Mouse (Mus musculus) left cerebral cortex, adult 11 months (tissue): Measurements from ENCODE around the gene Ralgps1.

Experiments
- DNase-seq: peaks from one replicate; pipeline ENCODE4 v3.0.0; 2022; ENCODE audit warnings: low spot score

The Ralgps1 gene

DNA sequence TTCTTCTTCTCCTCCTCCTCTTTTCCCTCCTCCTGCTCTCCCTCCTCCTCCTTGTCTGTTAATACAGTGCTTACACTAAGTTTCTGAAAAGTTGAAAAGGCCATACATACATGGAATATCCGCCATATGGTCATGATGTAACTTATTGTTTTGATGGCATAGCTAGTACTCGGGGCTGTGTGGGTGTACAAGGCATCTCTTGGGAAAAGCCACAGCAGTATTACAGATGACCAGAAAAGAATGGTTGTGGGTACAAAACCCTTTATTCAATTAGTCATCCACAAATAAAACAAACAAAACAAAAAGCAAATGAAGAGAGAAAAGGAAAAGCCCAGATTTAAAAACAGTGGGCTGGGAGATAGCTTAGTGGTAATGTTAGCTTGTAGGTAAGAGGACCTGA lies 90.8 kb downstream of the Ralgps1 start:
- no peak for DNase-seq

DNA sequence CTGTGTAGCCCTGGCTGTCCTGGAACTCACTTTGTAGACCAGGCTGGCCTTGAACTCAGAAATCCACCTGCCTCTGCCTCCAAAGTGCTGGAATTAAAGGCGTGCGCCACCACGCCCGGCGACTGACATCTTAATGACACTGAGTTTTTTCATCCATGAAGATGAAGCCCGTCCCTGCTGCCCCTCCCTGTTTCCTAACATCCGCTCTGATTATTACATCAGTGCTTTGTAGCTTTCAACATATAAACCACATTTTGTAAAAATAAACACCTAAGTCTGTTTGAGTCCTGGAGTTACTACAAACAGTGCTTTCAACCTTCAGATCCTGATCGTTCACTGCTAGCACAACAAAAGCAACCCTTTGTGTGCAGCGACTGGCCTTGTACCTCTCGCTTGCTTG lies 91.5 kb downstream of the Ralgps1 start:
- DNase-seq = no peak

DNA sequence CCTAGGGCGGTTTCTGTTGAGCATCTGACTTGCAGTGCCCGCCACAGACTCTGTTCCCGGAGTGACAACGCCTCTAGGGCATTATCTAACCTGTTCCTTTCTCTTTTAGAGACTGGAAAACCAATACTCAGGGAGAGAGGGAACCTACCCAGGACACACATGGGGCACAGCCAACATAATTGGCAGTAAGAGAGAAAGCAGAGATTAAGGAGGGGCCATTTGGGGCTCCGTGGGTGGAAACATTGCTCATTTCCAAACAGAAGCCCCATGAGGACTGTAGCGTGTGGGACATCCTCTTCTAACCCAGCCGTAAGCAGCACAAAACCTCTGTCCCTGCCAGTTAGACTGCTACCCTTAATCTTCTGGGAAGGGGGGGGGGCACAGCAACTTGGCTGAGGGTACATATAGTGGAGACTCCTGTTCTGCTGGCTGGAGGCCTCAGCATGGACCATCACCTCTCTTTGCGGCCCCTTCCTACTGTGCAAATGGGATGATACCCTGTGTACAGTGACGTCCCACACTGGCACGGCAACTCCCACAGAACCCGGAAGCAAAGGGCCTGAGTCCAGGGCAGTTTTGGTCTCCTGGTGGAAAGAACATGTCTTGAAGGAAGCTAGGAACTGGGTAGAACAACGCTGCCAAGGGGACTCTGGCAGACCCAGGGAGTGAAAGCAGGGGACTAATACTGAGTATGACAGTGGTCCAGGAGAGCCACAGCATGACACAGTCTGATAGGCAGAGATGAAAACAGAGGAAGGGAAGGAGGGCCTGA lies 96.4 kb downstream of the Ralgps1 start:
- DNase-seq = no peak

DNA sequence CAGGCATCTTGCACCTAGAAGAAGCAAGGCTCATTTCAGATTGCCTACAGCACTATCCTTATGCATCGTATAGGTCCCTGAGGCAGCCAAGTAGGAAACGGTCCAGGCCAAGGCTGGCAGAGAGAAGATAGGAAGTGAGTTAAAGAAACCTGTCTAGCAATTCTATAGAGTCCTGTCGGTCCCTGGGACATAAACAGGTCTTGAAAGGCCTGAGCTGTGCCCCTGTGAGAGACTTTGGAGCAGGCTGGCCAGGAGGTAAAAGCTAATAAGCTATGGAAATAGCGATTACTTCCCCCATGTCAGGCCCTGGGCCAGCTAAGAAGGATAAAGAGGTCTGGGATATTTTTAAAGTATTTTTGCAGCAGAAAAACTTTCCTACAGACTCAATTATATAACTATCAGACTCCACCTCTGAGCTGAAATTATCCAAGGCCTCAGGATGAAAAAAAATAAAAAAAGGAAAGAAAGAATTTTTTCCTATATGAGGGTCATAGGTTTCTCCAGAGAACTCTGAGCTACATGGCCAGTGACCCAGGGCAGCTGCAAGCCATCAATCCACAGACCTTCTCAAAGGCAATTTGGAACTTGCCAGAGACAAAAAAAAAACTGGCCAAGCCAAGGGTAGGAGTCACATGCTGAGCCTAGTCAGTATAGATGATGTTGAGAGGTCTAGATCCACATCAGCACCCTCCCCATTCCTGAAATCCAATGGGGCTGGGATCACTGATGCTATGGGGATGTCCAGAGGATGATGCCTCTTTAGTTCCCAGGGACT lies 98.4 kb downstream of the Ralgps1 start:
- no peak for DNase-seq

DNA sequence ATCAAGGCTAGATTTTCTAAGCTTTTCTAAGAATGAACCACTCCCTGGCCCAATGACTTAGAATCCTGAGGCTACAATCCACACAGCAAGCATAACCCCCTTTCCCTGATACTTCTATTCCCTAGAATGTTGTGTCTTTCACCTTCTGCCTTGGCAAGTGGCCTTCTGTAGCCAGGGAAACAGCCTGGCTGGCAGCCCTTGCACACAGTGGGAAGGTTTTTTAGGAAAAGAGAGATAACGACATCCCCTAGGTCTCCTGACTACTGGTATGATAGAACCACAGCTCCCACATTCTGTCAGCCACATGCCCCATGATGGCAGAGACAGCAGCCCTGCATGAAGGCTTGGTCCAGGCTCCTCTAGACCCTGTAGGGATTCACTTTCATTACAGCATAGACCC lies 99.8 kb downstream of the Ralgps1 start:
- DNase-seq = no peak

DNA sequence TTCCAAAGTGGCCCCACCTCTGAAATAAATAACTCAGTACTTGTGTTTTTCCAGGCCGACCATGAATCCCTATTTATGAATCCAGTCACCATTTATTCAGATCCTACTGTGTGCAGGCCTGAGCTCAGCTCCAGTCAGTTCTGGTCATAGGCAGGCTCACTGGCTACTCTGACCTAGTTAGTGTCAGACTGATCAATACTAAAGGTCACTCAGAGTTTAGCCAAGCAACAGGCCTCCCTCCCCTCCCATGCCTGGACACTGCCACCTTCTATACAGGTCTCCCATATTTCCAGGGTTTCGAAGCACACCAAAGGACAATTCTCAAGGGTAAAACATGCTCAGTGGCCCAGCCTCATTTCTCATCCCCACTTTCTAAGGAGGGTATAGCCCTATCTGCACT lies 100.7 kb downstream of the Ralgps1 start:
- no peak for DNase-seq

DNA sequence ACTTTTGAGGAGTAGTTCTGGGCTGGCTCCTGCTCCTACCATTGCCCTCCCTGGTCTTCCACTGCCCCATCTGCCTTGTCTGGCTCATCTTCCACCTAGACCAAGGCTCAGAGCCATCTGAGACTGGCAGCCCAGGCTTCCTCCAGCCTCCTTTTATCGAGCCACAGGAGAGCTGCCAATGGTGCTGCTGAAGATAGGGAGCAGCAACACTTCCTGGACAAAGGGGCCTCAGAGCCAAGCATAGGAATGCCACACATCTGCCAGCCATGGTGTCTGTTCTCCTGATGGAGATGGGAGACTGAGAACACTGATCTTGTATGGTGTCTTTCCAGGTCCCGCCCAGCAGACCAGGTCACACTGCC lies 102.2 kb downstream of the Ralgps1 start:
- DNase-seq = no peak

DNA sequence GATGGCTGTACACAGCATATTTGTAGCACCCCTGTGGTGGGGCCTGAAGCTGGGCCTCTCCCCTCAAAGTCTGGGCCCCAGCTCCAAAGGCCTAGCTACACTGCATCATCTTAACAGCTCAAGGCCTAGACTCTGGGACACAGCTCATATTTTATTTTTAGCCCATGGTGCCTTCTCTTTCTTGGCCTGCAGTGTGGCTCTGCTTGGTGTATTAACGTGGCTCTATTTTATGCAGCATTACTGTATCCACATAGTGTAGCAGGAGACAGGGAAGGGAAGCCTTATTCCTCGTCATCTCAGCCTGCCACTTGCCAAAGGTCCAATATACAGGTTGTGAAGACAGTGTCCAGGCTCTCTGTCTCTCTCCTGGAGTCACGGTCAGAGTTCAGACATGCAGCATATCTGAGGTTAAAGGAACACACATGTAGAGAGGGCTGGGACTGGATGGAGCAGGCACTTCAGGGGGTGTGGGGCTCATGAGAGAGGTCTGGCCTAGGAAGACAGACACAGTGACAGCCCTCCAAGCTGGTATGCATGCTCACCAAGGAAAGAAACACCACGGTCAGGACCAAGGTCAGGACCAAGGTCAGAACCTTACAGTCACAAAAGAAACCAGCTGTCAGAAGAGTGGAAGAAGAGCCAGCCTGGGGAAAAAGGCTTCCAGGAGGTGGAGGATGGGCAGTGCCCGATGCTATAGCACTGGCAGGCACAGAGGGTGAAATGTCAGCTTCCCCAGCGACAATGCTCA lies 102.7 kb downstream of the Ralgps1 start:
- no peak for DNase-seq

DNA sequence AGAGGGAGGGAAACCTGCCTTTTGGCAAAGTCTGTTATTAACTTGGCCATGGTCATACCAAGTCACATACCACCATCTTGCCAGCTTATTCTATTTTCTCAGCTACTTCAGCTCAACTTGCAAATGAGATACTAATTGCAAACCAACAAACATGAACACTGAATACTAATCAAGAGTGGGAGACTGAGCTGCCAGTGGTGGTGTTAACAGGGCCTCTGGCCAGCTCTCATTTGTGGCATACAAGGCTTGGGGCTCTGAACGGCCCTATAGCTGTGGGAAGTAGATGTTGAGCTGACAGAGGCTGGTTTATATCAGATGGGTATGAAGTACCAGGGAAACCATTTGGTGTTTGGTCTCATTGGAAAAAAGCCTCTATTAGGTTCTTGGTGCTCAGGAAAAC lies 104.2 kb downstream of the Ralgps1 start:
- DNase-seq = no peak

DNA sequence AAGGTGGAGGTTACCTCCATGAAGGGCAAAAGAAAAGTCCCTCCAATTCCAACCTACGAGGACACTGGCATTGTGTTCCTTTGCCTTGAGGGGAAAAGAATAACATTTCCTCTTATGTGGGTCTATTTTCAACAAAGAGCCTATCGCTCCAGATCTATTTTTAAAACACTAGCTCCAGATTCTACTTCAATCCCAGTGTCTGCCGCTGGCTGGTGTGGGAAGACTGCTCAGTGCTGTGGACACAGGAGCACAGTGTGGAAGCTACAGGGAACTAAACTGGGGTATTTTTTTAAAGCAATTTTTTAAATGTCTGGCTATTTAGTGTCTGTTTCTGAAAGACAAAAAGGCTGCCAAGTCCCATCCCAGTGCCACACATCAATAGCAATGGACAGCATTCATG lies 105.5 kb downstream of the Ralgps1 start:
- no peak for DNase-seq

DNA sequence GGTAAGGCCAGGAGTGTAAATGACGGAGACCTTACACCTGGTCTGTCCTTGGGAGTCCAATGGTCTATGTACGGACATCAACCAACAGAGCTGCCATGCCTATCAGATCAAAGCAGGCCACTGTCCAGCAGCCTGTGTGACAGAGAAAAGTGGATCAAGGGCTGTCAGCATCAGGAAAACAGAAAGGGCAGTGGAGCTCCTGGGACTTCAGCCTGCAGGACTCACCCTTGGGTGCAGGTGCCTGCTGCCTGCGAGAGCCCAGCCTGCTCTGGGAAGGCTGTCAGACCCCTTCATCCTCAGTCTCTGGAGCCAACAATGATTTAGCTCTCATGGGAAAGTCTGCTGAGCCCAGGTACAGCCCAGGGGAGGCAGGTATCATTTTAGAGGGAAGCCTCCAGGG lies 109.8 kb downstream of the Ralgps1 start:
- DNase-seq = no peak

DNA sequence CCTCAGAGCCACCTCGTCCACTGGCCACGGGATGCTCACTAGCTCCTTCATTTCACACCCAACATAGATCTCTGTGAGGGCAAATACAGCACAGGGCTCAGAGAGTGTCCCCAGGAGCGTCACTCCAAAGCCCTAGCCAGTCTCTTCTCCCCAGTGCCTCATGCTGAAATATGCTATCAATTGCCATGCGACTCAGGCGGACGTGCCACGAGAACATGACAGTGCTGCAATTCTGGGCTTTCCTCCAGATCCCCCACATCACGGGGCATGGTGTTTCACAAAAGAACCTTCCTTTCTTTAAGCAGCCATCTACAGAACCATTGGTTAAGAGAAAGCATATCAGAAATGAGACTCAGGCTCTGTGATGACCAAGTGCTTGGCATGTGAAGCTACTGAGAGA lies 110.5 kb downstream of the Ralgps1 start:
- peak; percentile 39 for DNase-seq

DNA sequence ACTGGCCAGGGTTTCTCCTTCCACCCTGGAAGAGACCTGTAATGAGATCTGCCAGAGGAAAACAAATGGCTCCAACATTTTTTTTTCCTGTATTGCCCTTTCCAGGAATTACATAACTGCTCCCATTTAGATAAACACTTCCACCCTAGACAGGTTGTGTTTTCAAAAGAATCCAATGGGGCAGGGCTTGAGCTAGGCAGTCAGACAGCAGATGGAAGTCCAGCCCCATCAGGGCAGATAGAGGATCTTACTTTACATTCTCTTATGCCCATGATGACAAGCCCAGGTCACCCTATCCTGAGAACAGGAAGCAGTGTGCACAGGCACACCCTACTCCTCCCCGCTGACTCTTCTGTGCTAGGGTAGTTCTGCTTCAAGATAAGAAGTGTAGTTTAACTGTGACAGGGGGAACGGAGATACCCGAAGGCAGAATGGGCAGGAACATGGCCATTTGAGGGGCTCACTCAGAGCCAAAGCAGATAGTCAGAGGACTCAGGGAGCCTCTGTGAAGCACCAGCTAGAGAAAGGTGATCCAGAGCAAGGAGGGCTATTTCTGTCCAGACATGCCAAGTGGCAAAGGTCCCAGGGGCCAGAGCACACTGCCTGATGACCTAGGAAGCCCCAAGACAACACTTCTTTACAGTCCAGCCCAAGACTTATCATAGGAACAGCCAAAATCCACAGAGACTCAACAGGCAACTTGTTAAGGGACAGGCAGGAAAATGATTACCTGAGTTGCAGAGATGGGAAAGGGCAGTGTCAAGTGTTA lies 114.3 kb downstream of the Ralgps1 start:
- no peak for DNase-seq

DNA sequence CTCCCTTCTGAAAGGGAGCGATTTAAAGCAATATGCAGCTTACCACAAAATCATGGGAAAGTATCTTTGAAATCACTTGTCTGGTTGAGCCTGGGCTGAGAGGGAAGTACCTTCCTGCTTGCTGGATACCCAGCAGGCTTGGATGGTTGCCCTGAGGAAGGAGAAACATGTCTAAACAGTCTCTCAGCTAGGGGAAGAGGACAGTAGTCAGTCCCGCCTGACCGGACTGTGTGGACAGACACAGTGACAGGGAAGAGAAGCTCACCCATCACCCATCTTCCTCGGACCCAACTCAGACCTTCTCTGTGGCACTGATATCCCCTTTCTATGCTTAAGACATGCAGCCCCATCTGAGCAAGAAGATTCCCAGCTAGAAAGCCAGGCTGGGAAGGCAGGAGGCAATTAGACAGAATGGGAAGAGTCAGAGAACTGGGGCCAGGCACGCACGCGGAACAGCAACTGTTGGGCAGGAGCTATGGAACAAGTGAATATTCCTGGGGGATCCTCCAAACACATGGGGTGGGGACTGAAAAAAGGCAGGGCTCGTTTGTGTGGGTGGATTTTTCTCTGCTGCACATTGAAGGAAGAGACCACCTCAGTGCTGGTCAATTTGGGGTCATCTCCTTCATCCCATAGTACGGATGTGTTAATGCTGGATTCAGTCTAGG lies 116.8 kb downstream of the Ralgps1 start:
- no peak for DNase-seq

DNA sequence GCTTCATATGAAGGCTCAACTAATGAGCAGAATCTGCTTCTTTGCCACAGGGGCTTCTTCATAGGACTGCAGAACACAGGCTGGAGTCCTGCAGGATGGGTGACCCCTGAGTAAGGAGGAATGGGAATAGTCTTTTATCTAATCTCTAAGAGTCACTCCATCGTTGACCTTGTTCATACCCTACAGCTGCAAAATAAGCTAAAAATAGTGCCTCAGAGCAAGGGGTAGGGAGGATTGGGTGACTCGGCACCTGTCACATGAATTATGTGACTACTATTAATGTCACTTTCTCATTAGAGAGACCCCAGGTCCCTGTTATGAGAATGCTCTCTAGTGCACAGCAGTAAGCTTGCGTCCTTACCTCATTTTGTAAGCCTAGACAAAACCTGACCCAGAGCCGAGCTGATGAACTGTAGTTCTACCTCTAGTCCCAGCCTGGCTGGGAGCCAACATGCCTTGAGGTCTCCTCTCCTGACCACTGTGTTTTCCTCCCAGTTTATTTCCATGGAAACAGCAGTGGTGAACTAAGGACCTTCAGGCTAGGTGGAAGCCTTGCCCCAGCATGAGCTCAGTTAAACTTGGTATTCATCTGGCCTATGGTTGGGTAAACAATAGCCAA lies 117.6 kb downstream of the Ralgps1 start:
- no peak for DNase-seq

DNA sequence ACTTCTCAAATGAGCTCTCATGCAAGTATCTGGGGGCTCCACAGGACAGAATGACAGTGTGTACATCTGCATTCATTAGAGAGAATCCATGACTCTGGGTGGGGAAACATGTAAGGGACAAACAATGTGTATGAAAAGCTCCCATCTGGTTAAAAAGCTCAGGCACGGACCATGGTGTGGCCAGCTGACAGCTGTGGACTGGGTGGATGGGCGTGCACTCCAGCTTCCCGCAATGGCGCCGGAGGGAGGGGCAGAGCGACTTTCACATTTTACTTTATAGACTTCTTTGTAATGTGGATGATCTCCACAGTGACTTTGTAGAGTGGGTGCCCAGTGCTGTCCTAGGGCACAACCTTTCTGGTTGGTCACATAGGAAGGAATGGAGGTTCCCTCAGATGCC lies 118.5 kb downstream of the Ralgps1 start:
- DNase-seq = no peak

DNA sequence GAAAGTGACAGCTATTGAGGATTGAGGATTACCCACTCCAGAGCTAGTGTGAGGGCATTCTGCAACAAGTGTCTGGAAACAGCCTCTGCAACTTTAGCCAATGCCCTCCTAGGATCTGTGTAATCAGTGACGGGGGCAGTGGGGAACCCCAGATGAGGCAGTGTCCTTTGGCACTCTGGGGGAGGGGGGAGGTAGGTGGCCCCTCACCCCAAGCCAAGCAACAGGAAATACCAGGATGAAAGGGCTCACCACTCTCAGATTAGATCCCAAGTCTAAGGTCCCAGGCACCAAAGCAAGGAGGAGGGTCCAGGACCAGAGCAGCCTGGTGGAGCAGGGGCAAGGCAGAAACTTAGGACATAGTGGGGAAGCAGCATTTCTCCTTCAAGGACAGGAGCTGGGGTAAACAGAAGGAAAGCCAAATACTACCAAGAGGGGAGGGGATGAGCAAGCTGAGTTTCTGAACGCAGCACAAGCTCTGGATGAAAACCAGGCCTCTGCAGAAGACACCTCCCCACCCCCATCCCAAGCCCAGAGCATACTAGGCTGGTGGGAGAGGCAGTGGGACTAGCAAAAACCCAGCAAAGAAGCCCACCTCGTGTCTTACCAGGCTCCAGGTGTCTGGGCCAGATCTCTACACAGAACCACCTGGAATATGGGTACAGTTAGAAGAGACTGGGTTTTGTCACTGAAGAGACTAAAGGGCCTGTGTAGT lies 121.2 kb downstream of the Ralgps1 start:
- DNase-seq = no peak

DNA sequence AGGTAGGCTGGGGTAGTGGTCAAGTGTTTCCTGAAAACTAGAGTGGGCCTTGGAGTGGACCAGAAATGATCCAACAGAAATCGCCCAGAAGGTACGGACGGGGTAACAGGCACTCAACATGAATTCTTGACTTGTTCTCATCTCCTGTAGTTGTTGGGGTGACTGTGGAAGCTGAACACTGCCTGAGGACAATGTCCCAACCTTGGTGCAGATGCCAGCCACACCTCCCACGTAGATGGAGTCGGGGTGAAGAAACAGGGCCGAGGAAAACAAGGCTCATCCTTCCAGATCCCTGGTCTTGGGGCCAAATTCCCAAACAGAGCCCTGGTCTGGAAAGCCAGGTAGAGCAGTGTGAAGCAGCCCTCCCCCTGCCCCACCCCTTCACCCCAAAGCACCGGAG lies 122.7 kb downstream of the Ralgps1 start:
- no peak for DNase-seq

DNA sequence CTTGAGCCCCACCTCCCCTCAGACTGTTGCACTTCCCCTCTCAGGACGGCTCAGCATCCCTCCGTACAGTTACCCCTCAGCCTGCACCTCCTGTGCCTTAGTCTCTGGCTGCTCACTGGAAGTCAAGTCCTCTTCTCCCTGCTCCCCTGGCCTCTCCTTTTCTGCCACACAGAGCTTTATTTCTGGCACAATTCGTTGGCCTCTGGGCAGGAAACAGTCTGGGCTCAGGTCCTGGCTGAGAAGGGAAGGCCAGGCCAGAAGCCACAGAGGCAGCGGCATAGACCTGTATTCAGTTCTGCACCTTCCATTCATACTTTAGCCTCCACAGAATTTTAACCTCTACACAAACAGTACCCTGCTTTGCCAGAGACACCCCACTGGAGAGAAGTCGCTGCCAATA lies 124.4 kb downstream of the Ralgps1 start:
- DNase-seq = no peak

DNA sequence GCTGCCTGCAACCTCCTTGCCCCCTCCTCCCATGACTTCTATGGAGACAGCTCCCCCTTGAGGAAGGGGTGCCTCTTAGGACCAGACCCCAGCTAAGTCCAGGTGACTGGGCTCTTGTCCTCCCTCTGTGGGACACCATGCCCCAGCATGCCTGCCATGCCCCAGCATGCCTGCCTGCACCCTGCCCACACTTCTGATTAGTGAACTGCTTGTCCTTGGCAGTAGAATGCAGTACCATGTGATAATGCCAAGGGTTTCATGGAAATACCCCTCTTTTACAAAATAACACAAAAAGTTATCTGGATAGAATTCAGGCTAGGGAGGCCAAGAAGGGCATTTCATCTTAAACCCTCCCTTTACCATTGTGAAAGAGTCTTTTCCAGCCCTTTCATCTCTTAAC lies 125.9 kb downstream of the Ralgps1 start:
- no peak for DNase-seq

DNA sequence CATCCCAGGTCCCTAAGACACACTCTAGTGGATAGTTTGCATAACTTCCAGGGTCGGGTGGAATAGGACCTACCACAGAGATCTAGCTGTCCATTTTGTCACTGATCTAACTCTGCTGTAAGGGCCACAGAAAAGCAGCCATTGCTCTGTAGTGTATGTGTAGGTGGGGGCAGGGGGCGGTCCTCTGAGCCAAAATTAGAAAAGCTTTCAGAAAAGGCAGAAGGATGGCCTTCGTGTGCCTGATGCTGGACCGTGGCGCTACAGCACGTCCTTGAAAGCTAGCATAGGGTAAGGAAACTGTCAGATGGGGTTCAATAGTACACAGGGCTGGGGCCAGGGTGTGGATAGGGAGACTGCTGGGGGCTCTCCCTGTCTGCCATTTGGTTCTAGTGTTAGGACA lies 126.4 kb downstream of the Ralgps1 start:
- DNase-seq = no peak
